Mouse (Mus musculus) liver, adult 2 months (tissue): ENCODE results near the gene Tsc2. TPM values are rescaled to one million over a fixed set of nuclear protein-coding genes. Genes with fewer than 3 reads are reported as not detected.
A peak's percentile ranks its signal among the peaks of the same experiment; 100 is the strongest.

Source experiments
- DNase-seq: peaks from one replicate; pipeline ENCODE4 v3.0.0-alpha.2; 2011; ENCODE audit warnings: low read depth, low spot score; ENCODE audit errors: extremely low read depth
- H3K27ac ChIP-seq: fragments of 200-500 bp; replicated peaks from 2 replicates; pipeline ENCODE4 v1.5.1; 2012; ENCODE audit warnings: low read depth, mild to moderate bottlenecking, control low read depth, inconsistent platforms, low read length; ENCODE audit not compliant: insufficient read depth
- H3K27me3 ChIP-seq: fragments of 200-500 bp; 2 replicates; pipeline ENCODE4 v1.6.1; 2012; ENCODE audit warnings: mild to moderate bottlenecking, moderate library complexity, low read length, inconsistent platforms; ENCODE audit not compliant: control insufficient read depth, insufficient read depth
- H3K36me3 ChIP-seq: fragments of 200-500 bp; 2 replicates; pipeline ENCODE4 v1.6.1; 2012; ENCODE audit warnings: low read length, inconsistent platforms; ENCODE audit not compliant: control insufficient read depth, insufficient read depth
- H3K4me1 ChIP-seq: fragments of 200-500 bp; 2 replicates; pipeline ENCODE4 v1.6.1; 2011; ENCODE audit warnings: low read length; ENCODE audit not compliant: control insufficient read depth, insufficient read depth
- H3K4me3 ChIP-seq: fragments of 200-500 bp; 2 replicates; pipeline ENCODE4 v1.5.1; 2011; ENCODE audit warnings: low read depth, mild to moderate bottlenecking, control low read depth, low read length, moderate library complexity; ENCODE audit not compliant: insufficient read depth
- H3K79me2 ChIP-seq: fragments of 200-500 bp; 2 replicates; pipeline ENCODE4 v1.6.1; 2012; ENCODE audit warnings: inconsistent platforms, mild to moderate bottlenecking, low read length, moderate library complexity; ENCODE audit not compliant: control insufficient read depth, insufficient read depth
- H3K9ac ChIP-seq: fragments of 200-500 bp; 2 replicates; pipeline ENCODE4 v1.6.1; 2012; ENCODE audit warnings: low read depth, mild to moderate bottlenecking, control low read depth, inconsistent platforms, low read length
- CTCF ChIP-seq: fragments of 200-500 bp; IDR thresholded peaks from 2 replicates; pipeline ENCODE4 v1.5.1; 2011; ENCODE audit warnings: low read depth, low read length, control low read depth
- POLR2A ChIP-seq: fragments of 200-500 bp; IDR thresholded peaks from 2 replicates; pipeline ENCODE4 v1.6.1; 2011; ENCODE audit warnings: low read length, control low read depth; ENCODE audit not compliant: insufficient read depth; ENCODE audit errors: extremely low read depth
- WGBS: fragments of 180-500 bp; shearing (Covaris S2); methylation state at CpG from one replicate; pipeline ENCODE4 v1.1.7; 2018; 5-methylcytosine and 5-hydroxymethylcytosine counted together
- polyA plus RNA-seq: library from polyadenylated mRNA; depleted of rRNA; stranded (reverse); fragments of >200 nt; gene quantifications from 2 replicates; pipeline ENCODE4 v1.2.3, GENCODE M21; 2012
- total RNA-seq: library from RNA; depleted of rRNA; stranded (reverse); fragments of >200 nt; gene quantifications from 2 replicates; pipeline ENCODE4 v1.2.3, GENCODE M21; 2014

Gene Tsc2
- total and polyA plus RNA-seq, 2 experiments = 19.5 to 79.3 TPM

DNA sequence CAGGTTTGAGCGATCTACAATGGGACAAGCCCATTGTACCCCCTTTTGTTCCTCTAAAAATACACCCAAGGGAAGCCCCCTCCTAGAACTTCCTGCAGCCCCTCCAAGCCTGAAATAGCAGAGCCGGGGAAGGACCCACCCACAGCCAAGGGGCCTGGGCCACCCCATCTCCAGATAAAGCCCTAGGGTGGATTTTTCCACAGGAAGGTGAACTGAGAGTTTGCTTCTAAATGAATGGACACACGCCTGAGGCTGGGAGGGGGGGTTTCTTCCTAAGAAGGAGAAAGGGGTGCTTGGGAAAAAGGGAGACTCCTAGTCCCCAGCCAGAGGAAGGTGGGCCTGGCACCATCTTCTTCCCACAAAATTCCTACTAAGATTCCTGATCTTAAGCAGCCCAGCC, 13.5 kb upstream of the Tsc2 start:
- Histone ChIP-seq H3K4me3 (no peak overlapping the region), H3K27ac (peak overlapping the region; percentile 87), H3K9ac (peak overlapping the region; percentile 61; the same call in 1 of the 2 replicates), H3K27me3 (no peaks in the 10 kb centered on the region), H3K4me1 (peaks cover 7% of the 10 kb centered on the region), H3K36me3 (peaks cover 2% of the 10 kb centered on the region; the same call in 1 of the 2 replicates), H3K79me2 (peaks cover 10% of the 10 kb centered on the region; the same call in 1 of the 2 replicates)
- no peak for TF ChIP-seq POLR2A
- TF ChIP-seq CTCF = no peak
- DNase-seq = no peak
- 84% methylated on average over 3 of the region's 3 CpGs for WGBS

DNA sequence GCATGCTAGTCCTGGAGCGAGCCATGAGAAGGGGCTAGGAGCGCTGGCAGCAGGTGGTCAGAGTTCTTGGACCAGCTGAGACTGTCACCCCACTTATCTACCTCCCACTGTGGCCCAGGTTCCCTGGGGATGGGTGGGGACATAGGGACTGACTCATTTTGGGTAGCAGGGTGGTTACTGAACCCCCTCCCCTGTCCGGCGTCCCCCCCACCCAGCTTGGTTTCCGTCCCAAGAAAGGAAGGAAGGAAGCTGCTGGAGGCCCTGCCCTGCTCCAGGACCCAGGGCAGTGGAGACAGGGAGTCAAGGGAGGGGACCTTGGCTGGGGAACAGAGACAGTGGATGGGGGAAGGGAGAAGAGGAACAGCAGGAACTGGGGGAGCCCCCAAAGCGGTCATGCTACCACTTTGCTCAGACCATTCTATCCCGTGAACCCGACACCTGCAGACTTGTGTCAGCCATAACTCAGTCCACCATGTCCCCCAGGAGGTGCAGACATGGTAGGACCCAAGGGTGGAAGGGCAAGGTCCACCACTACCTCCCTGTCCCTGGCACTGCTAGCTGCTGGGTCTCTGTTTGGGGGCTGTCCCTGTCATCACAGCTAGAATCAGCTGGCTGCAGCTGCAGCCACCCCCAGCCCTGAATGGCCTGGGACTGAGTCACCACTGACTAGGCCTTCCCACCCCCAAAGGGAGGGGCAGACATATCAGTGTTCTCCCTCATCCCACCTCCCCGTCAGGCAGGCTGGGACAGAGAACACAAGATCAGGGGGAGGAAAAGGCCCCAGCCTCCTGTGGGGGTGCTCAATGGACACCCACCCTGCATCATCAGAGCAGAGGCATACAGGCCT, 12.7 kb upstream of the Tsc2 start:
- H3K36me3 ChIP-seq = peaks cover 5% of the 10 kb centered on the region; the same call in 1 of the 2 replicates
- no peak for DNase-seq
- H3K79me2 ChIP-seq = peaks cover 10% of the 10 kb centered on the region; the same call in 1 of the 2 replicates
- H3K27me3 ChIP-seq = no peaks in the 10 kb centered on the region
- no peaks in the 10 kb centered on the region for H3K4me1 ChIP-seq
- peak overlapping the region; percentile 35; the same call in 1 of the 2 replicates for H3K4me3 ChIP-seq
- H3K9ac ChIP-seq = peak overlapping the region; percentile 66
- WGBS = 82% methylated on average over 9 of the region's 9 CpGs
- TF ChIP-seq CTCF (no peak), POLR2A (no peak)
- H3K27ac ChIP-seq = peak overlapping the region; percentile 87

DNA sequence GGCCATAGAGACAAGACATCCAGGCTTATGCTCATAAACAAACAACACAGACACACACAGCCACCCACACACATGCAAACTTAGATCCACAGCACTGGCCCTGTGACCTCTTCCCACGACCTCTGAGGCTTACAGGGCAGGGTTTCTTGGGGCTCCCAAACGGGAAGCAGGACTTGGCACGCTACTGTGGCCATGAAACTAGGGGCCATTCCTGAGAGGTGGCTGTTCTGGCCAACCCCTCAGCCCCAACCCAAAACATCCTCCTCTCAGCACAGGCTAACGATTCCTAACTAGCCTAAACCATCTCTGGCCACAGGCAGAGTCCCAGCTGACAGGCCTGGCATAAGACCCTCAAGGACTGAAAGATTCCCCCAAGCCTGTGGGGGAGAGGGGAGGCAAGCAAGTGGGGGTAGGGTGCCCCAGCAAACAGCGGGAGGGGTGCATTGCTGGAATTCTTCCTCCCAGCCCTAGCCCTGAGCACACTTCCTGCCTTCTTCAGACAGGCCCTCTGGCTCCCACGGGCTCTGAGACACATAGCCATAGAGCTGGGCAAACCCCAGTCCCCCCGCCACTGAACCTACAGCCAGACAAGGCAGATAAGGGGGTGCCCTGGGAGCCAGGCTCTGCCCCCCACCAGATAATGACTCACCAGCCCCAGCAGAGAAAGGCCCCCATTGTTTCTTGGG, 11.7 kb upstream of the Tsc2 start:
- WGBS = 43% methylated on average over 7 of the region's 7 CpGs
- H3K27me3 ChIP-seq = no peaks in the 10 kb centered on the region
- H3K79me2 ChIP-seq = peaks cover 3% of the 10 kb centered on the region; the same call in 1 of the 2 replicates
- no peak for TF ChIP-seq CTCF
- TF ChIP-seq POLR2A = no peak
- H3K36me3 ChIP-seq = peaks cover 5% of the 10 kb centered on the region; the same call in 1 of the 2 replicates
- H3K4me3 ChIP-seq = peak overlapping the region; percentile 35
- peak overlapping the region; percentile 83 for H3K27ac ChIP-seq
- H3K4me1 ChIP-seq = no peaks in the 10 kb centered on the region
- peak; percentile 52 for DNase-seq
- peak overlapping the region; percentile 66 for H3K9ac ChIP-seq

DNA sequence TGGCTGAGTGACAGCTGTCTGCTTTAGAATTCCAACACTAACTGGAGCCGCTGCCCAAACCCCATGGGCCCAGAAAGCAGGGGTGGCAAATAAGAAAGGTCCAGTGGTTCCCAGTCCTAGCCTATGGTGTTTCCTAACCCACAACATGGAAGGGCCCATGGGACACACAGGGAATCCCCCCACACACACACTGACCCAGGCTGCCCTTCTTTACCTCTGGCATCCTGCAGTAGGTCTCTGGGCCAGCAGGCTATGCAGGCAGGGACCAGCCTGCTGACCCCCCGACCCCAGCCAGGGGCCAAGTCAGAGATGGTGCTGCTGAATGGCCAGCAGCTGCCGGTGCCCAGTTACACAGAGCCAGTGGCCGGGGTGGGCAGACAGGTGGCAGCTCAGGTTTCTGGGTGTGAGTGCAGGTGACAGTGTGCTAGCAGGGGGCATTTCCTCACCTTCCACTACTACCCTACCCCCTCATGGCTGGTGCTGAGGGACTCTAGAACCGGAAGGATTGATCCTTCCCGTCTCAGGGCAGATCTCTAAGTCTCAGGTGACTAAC, 10.4 kb upstream of the Tsc2 start:
- Histone ChIP-seq H3K9ac (no peak overlapping the region), H3K4me1 (no peaks in the 10 kb centered on the region), H3K27ac (peak overlapping the region; percentile 83; the same call in 1 of the 2 replicates), H3K36me3 (peaks cover 5% of the 10 kb centered on the region; the same call in 1 of the 2 replicates), H3K4me3 (no peak overlapping the region), H3K27me3 (no peaks in the 10 kb centered on the region), H3K79me2 (no peaks in the 10 kb centered on the region)
- WGBS = 83% methylated on average over 6 of the region's 6 CpGs
- no peak for TF ChIP-seq POLR2A
- no peak for TF ChIP-seq CTCF
- no peak for DNase-seq

DNA sequence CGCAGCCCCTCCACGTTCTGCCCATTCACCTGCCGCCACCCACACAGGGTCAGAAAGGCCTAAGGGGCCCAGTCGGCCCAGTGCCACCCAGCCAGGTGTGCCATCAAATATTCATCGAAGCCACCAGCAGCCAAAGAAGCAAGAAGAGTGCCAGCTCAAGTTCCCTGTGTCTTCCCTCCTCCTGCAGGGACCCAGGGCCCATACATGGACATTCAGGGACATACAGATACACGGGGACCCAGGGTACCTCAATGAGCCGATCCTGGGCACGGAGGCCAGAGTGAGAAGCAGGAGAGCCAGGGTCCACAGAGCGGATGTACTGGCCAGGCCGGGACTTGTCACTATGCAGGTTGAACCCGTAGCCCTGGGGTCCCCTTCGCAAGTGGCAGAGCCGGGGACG, 9.5 kb upstream of the Tsc2 start:
- H3K27ac ChIP-seq = no peak overlapping the region
- H3K9ac ChIP-seq = no peak overlapping the region
- WGBS = 93% methylated on average over 14 of the region's 14 CpGs

More for the DNA sequence above, 9.5 kb upstream of the Tsc2 start:
- no peak for DNase-seq
- Histone ChIP-seq H3K4me1 (no peaks in the 10 kb centered on the region), H3K36me3 (peaks cover 5% of the 10 kb centered on the region; the same call in 1 of the 2 replicates), H3K4me3 (no peak overlapping the region), H3K27me3 (no peaks in the 10 kb centered on the region), H3K79me2 (no peaks in the 10 kb centered on the region)
- no peak for TF ChIP-seq POLR2A
- TF ChIP-seq CTCF = no peak
